Comparison of ENCODE assay signal across 18 mouse cellular contexts in the genomic region with DNA sequence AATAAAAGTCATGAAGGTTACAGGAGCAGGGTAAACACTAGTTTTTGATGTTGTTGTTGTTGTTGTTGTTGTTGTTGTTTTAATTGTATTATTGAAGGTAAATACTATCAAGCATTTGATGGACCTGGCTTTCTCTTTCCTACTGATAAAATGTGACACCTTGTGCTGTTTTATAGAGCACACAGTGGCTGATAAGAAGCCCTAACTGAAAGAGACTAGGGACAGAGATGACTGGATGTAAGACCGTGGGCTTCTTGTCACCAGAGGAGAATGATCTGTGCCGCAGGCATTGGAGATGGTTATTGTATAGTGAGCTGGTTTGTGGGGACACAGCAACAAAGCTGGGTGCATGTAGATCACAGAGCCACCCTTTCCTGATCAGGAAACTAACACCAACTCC.
"Had no signal": no experiment of that assay in that cellular context is flagged by ENCODE, and none has a peak within 500 bp of the region (broad histone marks: within the 10 kb centered on the region; RNA-seq: fewer than 3 reads in every experiment).

No protein-coding gene starts in this region.

- H3K4me3 ChIP-seq: lung, embryonic 15.5 days; midbrain, embryonic 12.5 days; neural tube, embryonic 12.5 days had no signal

- H3K9ac ChIP-seq: lung, embryonic 15.5 days; midbrain, embryonic 12.5 days; neural tube, embryonic 12.5 days had no signal

- H3K4me2 ChIP-seq: lung, embryonic 15.5 days; midbrain, embryonic 12.5 days; neural tube, embryonic 12.5 days had no signal

- H3K27ac ChIP-seq: lung, embryonic 15.5 days; macrophage; midbrain, embryonic 12.5 days; neural tube, embryonic 12.5 days had no signal

- DNase-seq: lung, adult 2 months; lung, postnatal 14 days; lung, postnatal 36 days; midbrain, embryonic 14.5 days; retina, postnatal 1 day; right cerebral cortex, adult 18-20 months; right cerebral cortex, postnatal 25 days; right cerebral cortex, postnatal 4 days; spleen, adult 18-20 months; thymus, adult 18-20 months; thymus, postnatal 14 days; thymus, postnatal 36 days had no signal

- ATAC-seq: lung, postnatal 0 days; midbrain, embryonic 16.5 days had no signal

- H3K4me1 ChIP-seq: midbrain, embryonic 12.5 days; neural tube, embryonic 12.5 days had no signal

- H3K36me3 ChIP-seq: lung, embryonic 15.5 days; midbrain, embryonic 12.5 days; neural tube, embryonic 12.5 days had no signal

- H3K9me3 ChIP-seq: lung, embryonic 15.5 days; midbrain, embryonic 12.5 days; neural tube, embryonic 12.5 days had no signal

- H3K27me3 ChIP-seq: lung, embryonic 15.5 days; midbrain, embryonic 12.5 days; neural tube, embryonic 12.5 days had no signal
